Mouse (Mus musculus): ENCODE measurements around the gene Erg. TPM values are rescaled to one million over a fixed set of nuclear protein-coding genes. Genes with fewer than 3 reads are reported as not detected.

Erg gene
- polyA plus RNA-seq, 1 experiment from 2014 or later = 2.2 TPM

DNA sequence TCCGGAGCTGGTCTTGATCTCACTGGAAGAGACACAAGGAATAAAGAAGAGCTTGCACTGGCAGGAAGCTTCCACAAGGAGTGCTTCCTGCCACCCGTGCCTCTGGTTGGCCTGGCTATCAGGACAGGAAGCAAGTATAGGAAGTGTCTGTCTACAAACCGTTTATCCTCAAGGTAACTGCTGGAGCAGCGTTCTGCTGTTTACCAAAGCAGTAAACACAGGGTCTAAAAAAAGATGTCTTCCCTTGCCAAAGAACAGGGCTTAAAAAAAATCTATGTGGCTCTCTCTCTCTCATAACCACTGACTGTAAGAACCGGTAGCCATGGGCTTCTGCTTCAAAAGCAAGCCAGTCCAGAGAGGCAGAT is 137.1 kb downstream of the Erg start:
- 22% methylated on average over 5 of the region's 5 CpGs for WGBS (ENCODE audit: insufficient replicate concordance)
- H3K9ac ChIP-seq (replicated peaks) = no peak overlapping the region
- no peak overlapping the region for H3K4me3 ChIP-seq (ENCODE audit: low read depth, low read length)
- DNase-seq = no peak
- H3K27me3 ChIP-seq (ENCODE audit: insufficient read depth, low read length) = no peaks in the 10 kb centered on the region
- peak; percentile 23; the same call in 1 of the 2 replicates for ATAC-seq
- no peaks in the 10 kb centered on the region for H3K9me3 ChIP-seq (ENCODE audit: low read length)
- no peaks in the 10 kb centered on the region for H3K36me3 ChIP-seq (replicated peaks; ENCODE audit: insufficient read depth, low read length)
- H3K4me2 ChIP-seq (ENCODE audit: low read depth, low read length) = peak overlapping the region; percentile 29
- peak overlapping the region; percentile 66 for H3K27ac ChIP-seq (ENCODE audit: low read depth)
- H3K4me1 ChIP-seq (ENCODE audit: insufficient read depth) = peaks cover 20% of the 10 kb centered on the region
- TF ChIP-seq EP300 (IDR thresholded peaks at IDR 0.05; ENCODE audit: low read depth) = peak; percentile 46; the same call in 1 of the 2 replicates
- TF ChIP-seq CTCF (IDR thresholded peaks at IDR 0.05; ENCODE audit: low read depth) = peak; percentile 29

DNA sequence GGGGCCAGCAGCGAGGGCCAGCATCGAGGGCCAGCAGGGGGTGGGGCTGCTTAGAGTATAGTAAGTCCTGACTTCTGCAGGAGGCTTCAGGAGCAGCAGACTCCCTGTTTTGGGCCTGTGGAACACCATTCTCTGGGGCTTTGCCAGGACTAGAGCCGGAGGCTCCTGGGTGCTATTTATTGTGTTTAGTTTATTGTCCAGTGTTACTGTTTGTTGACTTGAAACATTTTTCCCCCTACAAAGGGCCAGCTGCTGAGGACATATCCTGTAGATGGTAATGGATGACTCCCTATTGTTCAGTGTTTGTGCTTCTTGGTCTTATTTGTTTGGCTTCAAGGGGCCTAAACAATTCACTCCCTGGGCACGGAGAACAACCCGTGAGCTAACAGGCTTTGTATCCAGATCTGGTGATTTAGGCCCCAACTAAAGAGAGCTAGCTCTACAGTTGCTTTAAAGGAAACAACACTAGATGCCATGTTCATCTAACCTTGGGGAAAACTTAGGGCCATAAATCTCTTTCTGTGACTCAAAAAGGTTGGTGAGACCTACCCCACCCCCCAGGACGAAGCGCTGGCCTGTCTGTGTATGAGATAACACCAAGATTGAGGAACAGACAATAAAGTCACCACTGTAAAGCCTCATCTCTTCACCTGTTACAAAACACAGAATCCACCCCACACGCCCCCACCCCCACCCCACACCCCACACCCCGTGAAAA is 137.6 kb downstream of the Erg start:
- no peaks in the 10 kb centered on the region for H3K9me3 ChIP-seq (ENCODE audit: low read length)
- H3K27me3 ChIP-seq (ENCODE audit: insufficient read depth, low read length) = no peaks in the 10 kb centered on the region
- H3K36me3 ChIP-seq (replicated peaks; ENCODE audit: insufficient read depth, low read length) = no peaks in the 10 kb centered on the region
- no peak overlapping the region for H3K4me3 ChIP-seq (ENCODE audit: low read depth, low read length)
- peaks cover 19% of the 10 kb centered on the region for H3K4me1 ChIP-seq (ENCODE audit: insufficient read depth)
- WGBS (ENCODE audit: insufficient replicate concordance) = 39% methylated on average over 9 of the region's 9 CpGs
- ATAC-seq (no peak), DNase-seq (no peak)
- no peak overlapping the region for H3K4me2 ChIP-seq (ENCODE audit: low read depth, low read length)
- H3K9ac ChIP-seq (replicated peaks) = no peak overlapping the region
- TF ChIP-seq CTCF (IDR thresholded peaks at IDR 0.05; ENCODE audit: low read depth) = no peak
- TF ChIP-seq EP300 (IDR thresholded peaks at IDR 0.05; ENCODE audit: low read depth) = no peak
- peak overlapping the region; percentile 45; the same call in 1 of the 2 replicates for H3K27ac ChIP-seq (ENCODE audit: low read depth)

DNA sequence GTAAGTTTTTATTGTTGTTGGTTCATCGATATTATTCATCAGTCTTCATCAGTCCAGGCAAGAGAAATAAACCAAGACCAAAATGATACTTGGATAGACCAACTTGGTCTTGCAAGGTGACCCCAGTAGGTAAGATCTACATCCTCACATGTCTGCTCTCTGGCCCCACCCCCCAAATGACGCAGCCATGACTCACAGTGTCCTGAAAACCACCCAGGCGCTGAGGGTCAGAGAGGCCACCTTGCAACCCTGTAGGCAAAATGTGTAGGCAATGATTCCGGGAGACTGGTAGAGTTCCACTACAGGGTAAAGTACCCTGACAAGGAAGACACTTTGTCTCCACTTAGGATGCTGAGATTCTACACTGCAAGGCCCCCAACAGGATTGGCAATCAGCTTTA is 138.5 kb downstream of the Erg start:
- DNase-seq = no peak
- no peaks in the 10 kb centered on the region for H3K27me3 ChIP-seq (ENCODE audit: insufficient read depth, low read length)
- H3K4me2 ChIP-seq (ENCODE audit: low read depth, low read length) = no peak overlapping the region
- H3K36me3 ChIP-seq (replicated peaks; ENCODE audit: insufficient read depth, low read length) = no peaks in the 10 kb centered on the region
- H3K4me1 ChIP-seq (ENCODE audit: insufficient read depth) = peaks cover 17% of the 10 kb centered on the region
- no peak overlapping the region for H3K9ac ChIP-seq (replicated peaks)
- no peaks in the 10 kb centered on the region for H3K9me3 ChIP-seq (ENCODE audit: low read length)
- no peak overlapping the region for H3K27ac ChIP-seq (ENCODE audit: low read depth)
- WGBS (ENCODE audit: insufficient replicate concordance) = 51% methylated on average over 4 of the region's 4 CpGs
- ATAC-seq = no peak
- H3K4me3 ChIP-seq (ENCODE audit: low read depth, low read length) = no peak overlapping the region
- TF ChIP-seq EP300 (IDR thresholded peaks at IDR 0.05; ENCODE audit: low read depth) (no peak), CTCF (IDR thresholded peaks at IDR 0.05; ENCODE audit: low read depth) (no peak)

DNA sequence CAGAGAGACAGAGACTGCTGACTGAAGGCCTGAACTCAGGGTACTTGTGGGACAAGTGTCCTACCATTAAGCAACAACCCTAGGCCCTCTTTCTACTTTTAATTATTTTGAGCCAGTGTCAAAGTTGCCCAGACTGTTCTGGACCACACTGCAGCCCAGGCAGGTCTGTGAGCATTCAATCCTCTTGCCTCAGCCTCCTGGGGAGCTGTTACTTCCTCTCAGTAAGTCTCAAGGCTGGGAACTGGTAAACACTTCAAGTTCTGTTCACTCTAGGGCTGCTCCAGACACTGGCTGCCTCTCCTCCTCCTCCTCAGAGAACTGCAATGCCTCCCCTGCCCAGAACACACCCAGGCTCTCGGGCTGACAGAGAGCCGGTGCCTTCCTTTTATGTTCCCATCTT is 140.0 kb downstream of the Erg start:
- H3K27ac ChIP-seq (ENCODE audit: low read depth) = peak overlapping the region; percentile 35; the same call in 1 of the 2 replicates
- WGBS (ENCODE audit: insufficient replicate concordance) = 45% methylated on average over 2 of the region's 2 CpGs

DNA sequence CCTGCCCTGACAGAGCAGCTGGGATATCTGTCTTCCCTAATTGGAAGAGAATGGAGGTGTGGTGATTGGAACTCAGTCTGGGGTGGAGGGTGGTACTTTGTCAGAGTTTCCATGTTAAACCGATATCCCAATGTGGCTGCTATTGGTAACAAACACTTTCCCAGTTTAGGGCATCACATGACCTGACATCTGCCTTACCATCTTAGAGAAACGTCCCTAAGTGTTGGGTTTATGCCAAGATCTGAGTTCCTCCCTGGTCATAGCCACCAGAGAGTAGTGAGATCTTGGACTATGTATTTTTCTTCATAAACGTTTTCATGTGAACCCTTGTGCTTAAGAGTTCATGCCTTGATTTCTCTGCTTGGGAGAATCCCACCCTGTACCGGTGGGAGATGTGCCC is 144.4 kb downstream of the Erg start:
- no peak overlapping the region for H3K27ac ChIP-seq (ENCODE audit: low read depth)
- no peaks in the 10 kb centered on the region for H3K9me3 ChIP-seq (ENCODE audit: low read length)
- no peak for ATAC-seq
- H3K4me2 ChIP-seq (ENCODE audit: low read depth, low read length) = no peak overlapping the region
- H3K4me3 ChIP-seq (ENCODE audit: low read depth, low read length) = no peak overlapping the region
- no peak for DNase-seq
- no peak overlapping the region for H3K9ac ChIP-seq (replicated peaks)
- H3K36me3 ChIP-seq (replicated peaks; ENCODE audit: insufficient read depth, low read length) = no peaks in the 10 kb centered on the region
- WGBS (ENCODE audit: insufficient replicate concordance) = 53% methylated on average over 4 of the region's 4 CpGs
- TF ChIP-seq EP300 (IDR thresholded peaks at IDR 0.05; ENCODE audit: low read depth) (no peak), CTCF (IDR thresholded peaks at IDR 0.05; ENCODE audit: low read depth) (no peak)
- H3K4me1 ChIP-seq (ENCODE audit: insufficient read depth) = peaks cover 32% of the 10 kb centered on the region
- no peaks in the 10 kb centered on the region for H3K27me3 ChIP-seq (ENCODE audit: insufficient read depth, low read length)

More for the DNA sequence above, 140.0 kb downstream of the Erg start:
- Histone ChIP-seq H3K27me3 (ENCODE audit: insufficient read depth, low read length) (no peaks in the 10 kb centered on the region), H3K4me3 (ENCODE audit: low read depth, low read length) (no peak overlapping the region), H3K36me3 (replicated peaks; ENCODE audit: insufficient read depth, low read length) (no peaks in the 10 kb centered on the region), H3K4me2 (ENCODE audit: low read depth, low read length) (no peak overlapping the region), H3K9ac (replicated peaks) (no peak overlapping the region), H3K4me1 (ENCODE audit: insufficient read depth) (peaks cover 19% of the 10 kb centered on the region), H3K9me3 (ENCODE audit: low read length) (no peaks in the 10 kb centered on the region)
- TF ChIP-seq CTCF (IDR thresholded peaks at IDR 0.05; ENCODE audit: low read depth) = no peak
- peak; percentile 27; the same call in 1 of the 2 replicates for ATAC-seq
- no peak for DNase-seq

DNA sequence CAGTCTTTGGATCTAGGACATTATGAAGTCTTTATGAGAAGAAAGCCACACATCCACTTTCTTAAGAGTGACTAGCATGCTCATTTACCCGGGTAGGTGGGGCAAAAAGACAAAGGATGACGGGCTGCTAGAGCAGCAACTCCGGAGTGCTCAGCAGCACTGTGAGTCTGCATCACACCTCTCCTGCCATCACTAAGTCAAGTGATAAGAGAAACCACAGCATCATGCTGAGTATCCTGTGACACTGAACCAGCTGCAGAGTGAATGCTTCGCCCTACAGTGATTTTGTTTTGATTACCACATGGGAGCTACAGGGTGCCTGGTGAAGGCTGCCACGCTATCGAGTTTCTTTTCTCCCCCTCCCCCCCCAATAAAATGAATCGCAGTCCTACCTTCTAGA is 145.2 kb downstream of the Erg start:
- Histone ChIP-seq H3K27me3 (ENCODE audit: insufficient read depth, low read length) (no peaks in the 10 kb centered on the region), H3K4me2 (ENCODE audit: low read depth, low read length) (no peak overlapping the region), H3K36me3 (replicated peaks; ENCODE audit: insufficient read depth, low read length) (no peaks in the 10 kb centered on the region), H3K9me3 (ENCODE audit: low read length) (no peaks in the 10 kb centered on the region), H3K9ac (replicated peaks) (no peak overlapping the region), H3K4me1 (ENCODE audit: insufficient read depth) (peaks cover 33% of the 10 kb centered on the region), H3K27ac (ENCODE audit: low read depth) (no peak overlapping the region), H3K4me3 (ENCODE audit: low read depth, low read length) (no peak overlapping the region)
- ATAC-seq (no peak), DNase-seq (no peak)
- WGBS (ENCODE audit: insufficient replicate concordance) = 29% methylated on average over 7 of the region's 7 CpGs
- TF ChIP-seq CTCF (IDR thresholded peaks at IDR 0.05; ENCODE audit: low read depth) = no peak
- TF ChIP-seq EP300 (IDR thresholded peaks at IDR 0.05; ENCODE audit: low read depth) = no peak

All from liver, postnatal 0 days (tissue).